Mouse (Mus musculus) limb, embryonic 15.5 days (tissue): ENCODE data around the gene Efna5. TPM values are rescaled to one million over a fixed set of nuclear protein-coding genes. Genes with fewer than 3 reads are reported as not detected.
A peak's percentile ranks its signal among the peaks of the same experiment; 100 is the strongest.

ENCODE experiments used
- ATAC-seq: fragments of 200-750 bp; cut with Nextera tagmentation; 2 replicates; pipeline ENCODE4 v1.8.0; 2017; ENCODE audit warnings: low read depth, moderate TSS enrichment; ENCODE audit not compliant: insufficient number of reproducible peaks, low FRiP score, low TSS enrichment
- H3K27ac ChIP-seq: fragments of 300-500 bp; sonication (generic); 2 replicates; pipeline ENCODE4 v1.5.1; 2015; ENCODE audit warnings: moderate library complexity, mild to moderate bottlenecking, inconsistent platforms
- H3K27me3 ChIP-seq: fragments of 300-500 bp; sonication (generic); 2 replicates; pipeline ENCODE4 v1.6.1; 2015; ENCODE audit warnings: inconsistent platforms
- H3K36me3 ChIP-seq: fragments of 300-500 bp; sonication (generic); 2 replicates; pipeline ENCODE4 v1.6.1; 2015; ENCODE audit warnings: inconsistent platforms
- H3K4me1 ChIP-seq: fragments of 300-500 bp; sonication (generic); 2 replicates; pipeline ENCODE4 v1.6.1; 2015; ENCODE audit warnings: inconsistent platforms
- H3K4me2 ChIP-seq: fragments of 300-500 bp; sonication (generic); 2 replicates; pipeline ENCODE4 v1.6.1; 2015; ENCODE audit warnings: mild to moderate bottlenecking, inconsistent platforms
- H3K4me3 ChIP-seq: fragments of 300-500 bp; sonication (generic); 2 replicates; pipeline ENCODE4 v1.5.1; 2015; ENCODE audit warnings: mild to moderate bottlenecking, inconsistent platforms
- H3K9ac ChIP-seq: fragments of 300-500 bp; sonication (generic); 2 replicates; pipeline ENCODE4 v1.6.1; 2015; ENCODE audit warnings: inconsistent platforms
- H3K9me3 ChIP-seq: fragments of 300-500 bp; sonication (generic); 2 replicates; pipeline ENCODE4 v1.6.1; 2016; ENCODE audit warnings: inconsistent platforms
- WGBS: fragments of 180-500 bp; shearing (Covaris S2); methylation state at CpG from one replicate; pipeline ENCODE4 v1.1.7; 2015; 5-methylcytosine and 5-hydroxymethylcytosine counted together
- polyA plus RNA-seq: library from polyadenylated mRNA; unstranded; fragments of >200 nt; fragmentation: Nextera tagmentation; extraction: Ambion mirVana; gene quantifications from 2 replicates; pipeline ENCODE4 v1.2.1, GENCODE M21; 2015

Gene Efna5
- polyA plus RNA-seq, 1 experiment from 2014 or later, result 62.1 TPM

DNA sequence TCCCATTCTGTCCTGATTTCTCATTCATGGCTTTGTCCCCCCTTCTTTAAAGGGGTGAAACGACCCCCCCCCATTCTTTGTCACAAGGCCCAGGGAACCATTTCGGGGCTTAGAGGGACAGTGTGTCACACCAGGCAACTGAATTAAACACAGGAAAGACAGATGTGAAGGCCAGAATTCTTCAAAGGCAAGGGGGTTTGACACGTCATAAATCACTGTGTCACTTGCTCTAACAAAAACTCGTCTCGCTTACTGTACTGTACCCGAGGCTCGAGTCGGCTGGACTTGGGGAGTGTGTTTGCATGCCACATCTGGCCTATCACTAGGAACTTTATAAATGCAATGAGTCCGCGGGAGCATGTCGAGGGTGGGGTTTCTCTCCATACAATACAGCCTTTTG lies 145.2 kb downstream of the Efna5 start:
- H3K27ac ChIP-seq, result no peak overlapping the region
- H3K9me3 ChIP-seq, result no peaks in the 10 kb centered on the region
- H3K4me1 ChIP-seq, result peaks cover 22% of the 10 kb centered on the region
- H3K36me3 ChIP-seq, result no peaks in the 10 kb centered on the region
- WGBS, result 7% methylated on average over 11 of the region's 11 CpGs
- H3K4me3 ChIP-seq, result no peak overlapping the region
- ATAC-seq, result no peak
- H3K9ac ChIP-seq, result no peak overlapping the region
- no peaks in the 10 kb centered on the region for H3K27me3 ChIP-seq
- peak overlapping the region; percentile 19; the same call in 1 of the 2 replicates for H3K4me2 ChIP-seq

DNA sequence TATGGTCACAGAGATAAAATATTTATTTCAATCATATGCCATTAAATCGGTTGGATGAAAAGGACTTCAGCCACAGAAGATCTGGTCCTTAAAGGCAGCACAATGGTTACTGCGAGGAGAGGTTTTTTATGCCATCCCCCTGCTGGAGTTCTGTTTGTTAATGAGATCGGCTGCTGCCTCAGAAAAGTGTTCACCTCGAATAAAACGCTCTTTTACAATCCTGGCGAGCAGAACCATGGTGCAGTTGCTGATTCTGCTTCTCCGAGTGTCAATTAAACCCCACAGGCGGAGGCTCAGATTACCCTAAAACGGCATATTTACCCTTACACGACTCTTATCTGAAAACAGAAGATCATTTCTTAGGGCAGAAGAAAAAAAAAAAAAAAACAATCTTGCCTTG lies 146.2 kb downstream of the Efna5 start:
- Histone ChIP-seq H3K27ac (no peak overlapping the region), H3K4me1 (peaks cover 33% of the 10 kb centered on the region), H3K4me3 (no peak overlapping the region), H3K36me3 (no peaks in the 10 kb centered on the region), H3K27me3 (no peaks in the 10 kb centered on the region), H3K4me2 (no peak overlapping the region), H3K9ac (no peak overlapping the region), H3K9me3 (no peaks in the 10 kb centered on the region)
- WGBS, result 17% methylated on average over 10 of the region's 10 CpGs
- ATAC-seq, result no peak

DNA sequence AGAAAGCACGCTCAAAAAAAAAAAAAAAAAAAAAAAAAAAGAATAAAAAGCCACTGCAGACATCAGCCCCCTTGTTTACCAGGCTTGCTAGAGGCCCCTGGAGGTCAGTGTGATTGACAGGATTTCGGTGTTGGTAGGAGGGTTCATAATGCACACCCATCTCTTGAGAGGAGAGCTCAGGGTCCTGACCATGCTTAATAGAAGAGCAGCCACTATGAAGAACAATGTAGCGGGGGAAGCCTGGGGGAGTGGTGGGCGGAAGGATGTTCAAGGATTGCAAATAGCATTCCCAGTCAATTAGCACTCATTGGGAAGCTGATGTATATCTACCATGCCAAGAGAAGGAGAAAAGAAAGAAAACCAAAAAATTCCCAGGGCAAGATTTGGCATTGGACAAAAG lies 147.1 kb downstream of the Efna5 start:
- Histone ChIP-seq H3K4me2 (no peak overlapping the region), H3K4me3 (no peak overlapping the region), H3K27me3 (no peaks in the 10 kb centered on the region), H3K27ac (no peak overlapping the region), H3K9ac (no peak overlapping the region), H3K4me1 (peaks cover 35% of the 10 kb centered on the region), H3K36me3 (no peaks in the 10 kb centered on the region), H3K9me3 (no peaks in the 10 kb centered on the region)
- no peak for ATAC-seq
- 66% methylated on average over 4 of the region's 4 CpGs for WGBS

DNA sequence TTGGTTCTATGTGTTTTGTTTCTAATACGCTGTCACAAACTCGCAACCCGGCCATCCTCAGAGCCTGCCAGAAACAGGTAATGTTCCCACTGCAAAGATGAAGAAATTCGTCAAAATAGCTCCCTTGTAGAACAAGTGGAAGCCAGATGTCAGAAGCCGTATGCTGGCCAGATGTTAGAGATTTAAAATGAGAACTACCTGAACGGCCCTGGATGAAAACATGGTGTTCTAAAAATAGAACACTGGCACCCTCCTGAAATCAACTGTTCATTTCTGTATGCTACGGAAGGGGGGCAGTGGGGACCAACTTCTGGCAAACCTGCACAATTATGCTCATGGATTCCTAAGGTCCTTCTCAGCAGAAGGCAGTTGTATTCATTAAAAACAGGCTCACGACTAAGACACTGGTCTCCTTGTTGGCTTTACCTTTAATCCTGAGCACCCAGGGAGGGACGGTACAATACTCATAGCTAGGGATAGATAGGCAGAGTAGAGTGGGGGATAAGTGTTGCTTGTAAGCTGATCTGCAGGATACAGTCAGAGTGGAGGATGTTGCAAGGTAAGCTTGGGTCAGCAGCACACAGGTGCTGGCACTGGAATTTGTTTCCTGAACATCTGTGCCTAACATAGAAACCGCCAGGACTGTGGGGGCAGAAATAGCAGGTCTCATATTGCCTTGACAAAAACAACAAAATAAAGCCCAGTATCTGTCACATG lies 151.2 kb downstream of the Efna5 start:
- H3K36me3 ChIP-seq, result no peaks in the 10 kb centered on the region
- no peaks in the 10 kb centered on the region for H3K27me3 ChIP-seq
- H3K4me1 ChIP-seq, result peaks cover 22% of the 10 kb centered on the region
- H3K4me2 ChIP-seq, result no peak overlapping the region
- WGBS, result 17% methylated on average over 10 of the region's 10 CpGs
- no peak overlapping the region for H3K9ac ChIP-seq
- H3K27ac ChIP-seq, result peak overlapping the region; percentile 47
- no peak for ATAC-seq
- no peaks in the 10 kb centered on the region for H3K9me3 ChIP-seq
- no peak overlapping the region for H3K4me3 ChIP-seq

DNA sequence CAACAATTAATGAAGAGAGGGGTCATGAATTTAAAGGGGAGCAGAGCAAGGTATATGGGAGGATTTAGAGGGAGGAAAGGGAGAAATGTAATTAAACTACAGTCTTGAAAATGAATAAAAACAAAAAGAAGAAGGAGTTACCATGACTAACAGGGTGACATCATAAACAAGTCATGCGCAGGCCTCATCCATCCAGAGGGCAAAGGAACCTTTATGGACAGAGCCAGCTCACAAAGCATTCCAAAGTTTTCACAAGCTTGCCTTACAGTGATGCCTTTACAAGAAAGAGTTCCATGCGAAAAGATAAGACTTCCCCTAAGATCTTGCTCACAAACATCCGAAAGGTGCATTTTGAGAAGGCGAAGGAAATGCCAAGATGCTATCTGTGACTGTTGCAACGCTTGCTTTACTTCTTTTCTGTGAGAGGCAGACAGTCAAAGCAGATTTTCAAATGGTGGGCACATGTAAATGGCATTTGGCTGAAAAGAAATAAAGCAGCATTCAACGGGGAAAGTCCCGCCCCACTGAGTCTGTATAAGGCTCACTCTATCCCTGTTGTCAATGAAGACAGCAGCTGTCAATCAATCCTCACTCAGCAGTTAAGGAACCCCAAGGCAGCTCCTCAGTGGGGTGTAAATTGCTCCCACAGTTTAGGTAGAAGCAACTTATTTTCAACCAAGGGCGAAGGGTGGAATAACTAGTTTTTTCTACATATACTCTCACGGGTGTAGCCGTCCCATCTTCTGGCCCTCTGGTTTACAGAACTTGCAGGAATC lies 152.8 kb downstream of the Efna5 start:
- Histone ChIP-seq H3K36me3 (no peaks in the 10 kb centered on the region), H3K9me3 (no peaks in the 10 kb centered on the region), H3K27me3 (no peaks in the 10 kb centered on the region), H3K9ac (no peak overlapping the region), H3K4me1 (peaks cover 17% of the 10 kb centered on the region), H3K4me2 (no peak overlapping the region), H3K27ac (no peak overlapping the region), H3K4me3 (no peak overlapping the region)
- no peak for ATAC-seq
- WGBS, result 76% methylated on average over 10 of the region's 10 CpGs

DNA sequence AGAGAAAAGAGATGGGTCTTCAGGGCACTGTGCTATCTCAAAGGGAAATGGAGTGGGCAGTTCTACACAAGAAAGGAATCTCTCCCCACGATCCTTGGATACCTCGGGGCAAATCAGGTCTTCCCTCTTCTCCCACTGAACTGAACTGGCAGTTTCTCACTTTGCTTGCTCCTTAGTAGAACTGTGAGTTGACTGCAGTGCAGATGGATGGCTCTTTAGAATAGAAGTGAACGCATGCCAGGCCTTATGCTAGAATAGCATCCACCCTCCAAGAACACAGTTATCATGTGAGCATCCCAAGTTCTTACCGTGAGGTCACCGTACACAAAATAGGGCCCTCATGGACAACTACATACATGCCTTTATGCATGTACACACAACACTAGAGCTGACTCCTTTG lies 155.0 kb downstream of the Efna5 start:
- no peak overlapping the region for H3K9ac ChIP-seq
- H3K4me1 ChIP-seq, result peaks cover 17% of the 10 kb centered on the region
- H3K36me3 ChIP-seq, result no peaks in the 10 kb centered on the region
- ATAC-seq, result no peak
- no peak overlapping the region for H3K4me2 ChIP-seq
- WGBS, result 76% methylated on average over 5 of the region's 5 CpGs
- no peak overlapping the region for H3K4me3 ChIP-seq
- no peaks in the 10 kb centered on the region for H3K9me3 ChIP-seq
- no peaks in the 10 kb centered on the region for H3K27me3 ChIP-seq
- H3K27ac ChIP-seq, result no peak overlapping the region

DNA sequence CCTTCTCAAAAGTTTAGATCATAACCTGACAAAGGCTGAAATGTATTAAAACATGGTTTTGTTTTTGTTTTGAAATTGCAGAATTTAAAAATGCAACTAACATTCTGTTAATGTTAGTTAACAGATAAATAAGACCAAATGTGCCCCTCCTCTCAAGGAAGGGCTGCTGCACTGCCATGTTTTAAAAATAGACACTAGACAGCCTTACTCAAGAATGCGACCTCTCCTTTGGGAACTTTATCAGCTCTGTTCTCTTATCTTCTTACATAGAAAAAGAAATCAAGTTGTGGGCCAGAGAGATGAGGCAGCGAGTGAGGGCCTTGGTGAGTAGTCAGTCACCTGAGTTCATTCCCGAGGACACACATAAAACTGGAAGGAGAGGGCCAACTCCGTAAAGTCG lies 158.2 kb downstream of the Efna5 start:
- Histone ChIP-seq H3K36me3 (no peaks in the 10 kb centered on the region), H3K4me1 (no peaks in the 10 kb centered on the region), H3K9ac (no peak overlapping the region), H3K27me3 (no peaks in the 10 kb centered on the region), H3K4me2 (no peak overlapping the region), H3K27ac (no peak overlapping the region), H3K9me3 (no peaks in the 10 kb centered on the region), H3K4me3 (no peak overlapping the region)
- 77% methylated on average over 5 of the region's 5 CpGs for WGBS
- no peak for ATAC-seq

DNA sequence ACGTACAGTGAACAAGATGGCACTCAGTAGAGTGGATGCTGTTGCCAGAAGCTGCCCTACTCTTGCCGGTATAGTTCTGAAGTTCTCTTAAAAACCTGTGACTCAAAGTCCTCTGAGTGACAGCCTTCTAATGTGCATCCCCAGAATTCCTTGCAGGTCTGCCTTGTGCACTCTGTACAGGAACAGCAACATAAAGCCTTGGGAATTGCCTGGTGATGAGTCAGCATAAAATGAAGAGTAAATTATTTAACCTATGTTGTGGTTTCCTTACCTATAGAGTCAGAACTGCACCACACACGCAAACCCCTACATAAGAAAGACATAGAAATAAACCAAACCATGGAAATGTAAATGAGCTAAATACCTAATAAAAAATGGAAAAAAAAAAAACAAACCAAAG lies 159.5 kb downstream of the Efna5 start:
- Histone ChIP-seq H3K27ac (no peak overlapping the region), H3K4me3 (no peak overlapping the region), H3K36me3 (no peaks in the 10 kb centered on the region), H3K4me1 (no peaks in the 10 kb centered on the region), H3K4me2 (no peak overlapping the region), H3K9ac (no peak overlapping the region), H3K9me3 (no peaks in the 10 kb centered on the region), H3K27me3 (no peaks in the 10 kb centered on the region)
- no peak for ATAC-seq
- 79% methylated on average over 3 of the region's 3 CpGs for WGBS

DNA sequence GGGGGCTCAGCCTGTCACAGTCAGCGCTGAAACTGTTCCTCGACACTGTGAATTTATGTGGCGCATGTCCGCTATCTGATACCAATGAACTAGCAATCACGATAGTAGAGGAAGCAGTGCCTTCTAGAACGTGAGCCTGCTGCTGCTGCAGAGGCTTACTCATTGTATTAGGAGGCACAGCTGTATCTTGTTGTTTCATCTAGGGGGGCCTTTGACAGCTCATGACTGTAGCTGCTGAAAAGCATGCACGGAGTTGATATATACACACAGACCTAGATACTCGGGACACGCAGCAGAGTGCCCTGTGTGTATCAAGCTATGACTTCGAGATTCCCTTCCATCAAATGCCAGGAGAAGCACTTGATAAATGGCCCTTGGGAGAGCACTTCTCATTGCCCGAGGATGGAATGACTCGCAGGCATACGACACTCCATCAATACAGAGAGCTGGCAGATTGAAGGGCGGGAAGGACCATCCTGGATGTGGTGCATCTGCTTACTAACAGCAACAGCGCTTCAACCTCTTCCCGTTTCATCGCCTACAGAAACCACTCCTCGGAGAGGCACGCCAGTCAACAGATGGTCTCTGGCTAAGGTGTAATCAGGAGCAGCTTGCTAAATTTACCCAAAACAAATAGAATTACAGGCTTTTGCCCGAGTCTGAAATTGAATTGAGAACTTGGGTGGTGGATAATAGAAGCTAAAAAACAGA lies 160.2 kb downstream of the Efna5 start:
- ATAC-seq, result no peak
- no peaks in the 10 kb centered on the region for H3K9me3 ChIP-seq
- no peaks in the 10 kb centered on the region for H3K27me3 ChIP-seq
- H3K9ac ChIP-seq, result no peak overlapping the region
- H3K36me3 ChIP-seq, result no peaks in the 10 kb centered on the region
- no peak overlapping the region for H3K4me3 ChIP-seq
- 59% methylated on average over 20 of the region's 20 CpGs for WGBS
- no peak overlapping the region for H3K27ac ChIP-seq
- H3K4me1 ChIP-seq, result no peaks in the 10 kb centered on the region
- no peak overlapping the region for H3K4me2 ChIP-seq

DNA sequence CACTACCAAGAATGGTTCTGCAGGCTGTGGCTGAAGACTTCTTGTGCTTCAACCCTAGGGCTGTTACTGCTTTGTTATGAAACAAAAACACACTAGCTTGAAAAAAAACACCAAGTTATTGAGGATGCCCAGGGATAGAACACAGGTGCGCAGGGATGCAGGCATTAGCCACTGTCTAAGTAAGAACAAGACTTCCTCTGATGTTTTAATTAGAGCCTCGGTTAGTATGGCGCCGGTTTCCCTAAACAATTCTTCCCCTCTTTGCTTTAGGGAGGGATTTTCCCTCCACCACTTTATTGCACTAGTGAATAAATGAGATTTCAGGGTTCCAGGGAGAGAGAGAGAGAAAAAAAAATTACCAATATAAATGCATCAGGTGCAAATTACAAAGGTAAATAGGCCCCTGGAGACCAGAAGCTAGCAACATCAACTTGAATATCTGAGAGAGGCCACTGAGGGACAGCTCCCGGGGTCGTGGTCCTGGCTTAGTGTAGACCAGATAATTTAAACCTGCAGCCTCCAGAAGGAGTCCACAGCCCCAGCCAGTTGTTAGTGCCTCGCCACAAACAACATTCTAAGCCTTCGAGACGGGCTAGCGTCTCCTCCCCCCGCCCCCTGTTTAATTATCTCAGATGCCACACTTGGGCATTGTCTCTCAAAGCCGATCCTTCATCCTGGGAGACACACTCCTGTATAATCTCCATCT lies 163.5 kb downstream of the Efna5 start:
- Histone ChIP-seq H3K27me3 (no peaks in the 10 kb centered on the region), H3K9me3 (no peaks in the 10 kb centered on the region), H3K36me3 (no peaks in the 10 kb centered on the region), H3K4me1 (0 out of 2 replicates have a peak, but pooled peaks cover 2% of the 10 kb centered on the region), H3K4me2 (no peak overlapping the region), H3K27ac (no peak overlapping the region), H3K9ac (no peak overlapping the region), H3K4me3 (no peak overlapping the region)
- no peak for ATAC-seq
- 34% methylated on average over 12 of the region's 12 CpGs for WGBS

DNA sequence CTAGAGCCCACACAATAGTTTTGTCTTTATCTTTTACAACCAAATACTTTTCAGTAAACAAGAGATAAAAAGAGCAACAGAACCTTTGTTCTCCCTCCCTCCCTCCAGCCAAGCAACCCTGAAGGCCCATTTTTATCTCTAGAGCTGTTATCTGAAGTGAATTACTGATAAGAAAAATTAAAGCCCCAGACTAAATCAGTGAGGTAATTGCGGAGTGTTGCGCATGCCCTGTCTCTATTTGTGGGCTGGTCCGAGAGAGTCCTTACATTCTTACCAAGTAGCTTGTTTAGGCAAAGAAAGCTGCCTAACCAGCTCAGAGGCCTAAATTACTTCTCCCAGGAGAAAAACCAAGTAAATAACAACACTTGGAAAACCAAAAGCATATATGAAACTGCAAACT lies 167.7 kb downstream of the Efna5 start:
- H3K4me3 ChIP-seq, result no peak overlapping the region
- no peak overlapping the region for H3K27ac ChIP-seq
- 0 out of 2 replicates have a peak, but pooled peaks cover 2% of the 10 kb centered on the region for H3K4me1 ChIP-seq
- no peak for ATAC-seq
- no peaks in the 10 kb centered on the region for H3K36me3 ChIP-seq
- no peaks in the 10 kb centered on the region for H3K9me3 ChIP-seq
- no peak overlapping the region for H3K9ac ChIP-seq
- H3K27me3 ChIP-seq, result no peaks in the 10 kb centered on the region
- H3K4me2 ChIP-seq, result no peak overlapping the region
- 82% methylated on average over 3 of the region's 3 CpGs for WGBS
